Mouse (Mus musculus) large intestine, adult 2 months (tissue): ENCODE data around the gene A830005F24Rik. TPM values are rescaled to one million over a fixed set of nuclear protein-coding genes. Genes with fewer than 3 reads are reported as not detected.
"Not testable (repeated sequence)": the region's sequence is repeated elsewhere in the genome, so short reads cannot be mapped to it uniquely, and the experiment has no call there.

Source experiments
- DNase-seq: peaks from one replicate; pipeline ENCODE4 v3.0.0-alpha.2; 2012; ENCODE audit warnings: low read depth, low spot score
- WGBS: fragments of 180-500 bp; shearing (Covaris S2); methylation state at CpG from one replicate; pipeline ENCODE4 v1.1.7; 2018; 5-methylcytosine and 5-hydroxymethylcytosine counted together
- polyA plus RNA-seq: library from polyadenylated mRNA; depleted of rRNA; stranded (reverse); fragments of >200 nt; gene quantifications from 2 replicates; pipeline ENCODE4 v1.2.3, GENCODE M21; 2012; rRNA removed

The A830005F24Rik gene
- not detected in 2 replicates for polyA plus RNA-seq

GRCm38 (mm10) chr13:48513003-48513929 is at the start of gene A830005F24Rik, which contains the start of gene Zfp169:
TSS of gene A830005F24Rik (plus strand) at chr13:48513570.
TSS of gene Zfp169 (minus strand) at chr13:48513451.
- peak; percentile 82 for DNase-seq
- WGBS = under 1% methylated on average over 34 of the region's 34 CpGs

- peak; percentile 39 for DNase-seq
- WGBS = 11% methylated on average over 4 of the region's 4 CpGs
Observed at GRCm38 (mm10) chr13:48464170-48464569, 49.2 kb upstream of the A830005F24Rik start.

GRCm38 (mm10) chr13:48466186-48466585 is 47.2 kb upstream of the A830005F24Rik start:
- DNase-seq = no peak
- WGBS = 69% methylated on average over 10 of the region's 10 CpGs

GRCm38 (mm10) chr13:48468656-48469180 is 44.7 kb upstream of the A830005F24Rik start:
- WGBS = 61% methylated on average over 15 of the region's 15 CpGs

GRCm38 (mm10) chr13:48483606-48484005 is 29.8 kb upstream of the A830005F24Rik start:
- 94% methylated on average over 4 of the region's 4 CpGs for WGBS
- DNase-seq = no peak

More at GRCm38 (mm10) chr13:48468656-48469180, 44.7 kb upstream of the A830005F24Rik start:
- no peak for DNase-seq

- WGBS = 92% methylated on average over 35 of the region's 35 CpGs
- no peak for DNase-seq
Observed at GRCm38 (mm10) chr13:48490396-48491182, 22.8 kb upstream of the A830005F24Rik start.

- 71% methylated on average over 5 of the region's 5 CpGs for WGBS
- no peak for DNase-seq
Observed at GRCm38 (mm10) chr13:48493183-48493582, 20.2 kb upstream of the A830005F24Rik start.

- 64% methylated on average over 15 of the region's 15 CpGs for WGBS
- DNase-seq = no peak
Observed at GRCm38 (mm10) chr13:48497693-48498221, 15.6 kb upstream of the A830005F24Rik start.

- DNase-seq = no peak
- 63% methylated on average over 4 of the region's 4 CpGs for WGBS
Observed at GRCm38 (mm10) chr13:48498676-48499075, 14.7 kb upstream of the A830005F24Rik start.

GRCm38 (mm10) chr13:48502422-48502821 is 10.9 kb upstream of the A830005F24Rik start:
- WGBS = 38% methylated on average over 5 of the region's 5 CpGs
- DNase-seq = no peak

- DNase-seq = no peak
- 82% methylated on average over 9 of the region's 9 CpGs for WGBS
Observed at GRCm38 (mm10) chr13:48508661-48509060, 4.7 kb upstream of the A830005F24Rik start.

- WGBS = 29% methylated on average over 4 of the region's 4 CpGs
- no peak for DNase-seq
Observed at GRCm38 (mm10) chr13:48515861-48516260, 2.5 kb downstream of the A830005F24Rik start.

GRCm38 (mm10) chr13:48519122-48519521 is 5.8 kb downstream of the A830005F24Rik start:
- DNase-seq = not testable (repeated sequence)

GRCm38 (mm10) chr13:48525745-48526144 is 12.4 kb downstream of the A830005F24Rik start:
- no peak for DNase-seq
- 72% methylated on average over 5 of the region's 5 CpGs for WGBS

GRCm38 (mm10) chr13:48528123-48528871 is 14.9 kb downstream of the A830005F24Rik start:
- WGBS = 53% methylated on average over 15 of the region's 15 CpGs

GRCm38 (mm10) chr13:48529028-48529427 is 15.7 kb downstream of the A830005F24Rik start:
- 41% methylated on average over 2 of the region's 2 CpGs for WGBS
- no peak for DNase-seq

More at GRCm38 (mm10) chr13:48528123-48528871, 14.9 kb downstream of the A830005F24Rik start:
- peak; percentile 53 for DNase-seq

- no peak for DNase-seq
- 25% methylated on average over 2 of the region's 2 CpGs for WGBS
Observed at GRCm38 (mm10) chr13:48530685-48531084, 17.3 kb downstream of the A830005F24Rik start.

- DNase-seq = no peak
- 66% methylated on average over 2 of the region's 2 CpGs for WGBS
Observed at GRCm38 (mm10) chr13:48531448-48531847, 18.1 kb downstream of the A830005F24Rik start.

- 88% methylated on average over 5 of the region's 5 CpGs for WGBS
Observed at GRCm38 (mm10) chr13:48533441-48533840, 20.1 kb downstream of the A830005F24Rik start.

More at GRCm38 (mm10) chr13:48533441-48533840, 20.1 kb downstream of the A830005F24Rik start:
- no peak for DNase-seq
